Mouse (Mus musculus) heart, postnatal 0 days (tissue): ENCODE data around the gene Marc2.

Source experiments
- CTCF ChIP-seq: IDR thresholded peaks from 2 replicates; pipeline ENCODE4 v1.5.1; 2016; ENCODE audit warnings: antibody characterized with exemption, control low read depth, low read depth
- EP300 ChIP-seq: IDR thresholded peaks from 2 replicates; pipeline ENCODE4 v1.6.1; 2016; ENCODE audit warnings: antibody characterized with exemption, low read depth

- TF ChIP-seq CTCF: no peak
- TF ChIP-seq EP300: no peak
These were observed 16.4 kb upstream of the Marc2 start for GRCm38 (mm10) chr1:184862636-184863035.
